Mouse (Mus musculus): ENCODE measurements around the gene Slc46a2.

GRCm38 (mm10) chr4:59896000-59896399, 18.9 kb downstream of the Slc46a2 start:
- no peak for TF ChIP-seq POLR2A (IDR thresholded peaks at IDR 0.05; ENCODE audit: borderline replicate concordance, extremely low read depth, low read depth, low read length)
- TF ChIP-seq CTCF (IDR thresholded peaks at IDR 0.05; ENCODE audit: insufficient read depth, low read length) = no peak

All from lung, adult 2 months (tissue).